Mouse (Mus musculus) embryonic facial prominence, embryonic 11.5 days (tissue): Measurements from ENCODE around the gene Tcaim. TPM values are rescaled to one million over a fixed set of nuclear protein-coding genes. Genes with fewer than 3 reads are reported as not detected.

ENCODE experiments used
- ATAC-seq: fragments of 200-750 bp; cut with Nextera tagmentation; replicated peaks from 2 replicates; pipeline ENCODE4 v1.8.0; 2017; ENCODE audit warnings: low read depth; ENCODE audit not compliant: insufficient number of reproducible peaks, low FRiP score, low TSS enrichment
- DNase-seq: peaks from one replicate; pipeline ENCODE4 v3.0.0-alpha.2; 2015; ENCODE audit warnings: low spot score
- H3K27ac ChIP-seq: fragments of 300-500 bp; sonication (generic); replicated peaks from 2 replicates; pipeline ENCODE4 v1.5.1; 2014; ENCODE audit warnings: mild to moderate bottlenecking, low read depth, low read length, control low read depth
- H3K27me3 ChIP-seq: fragments of 300-500 bp; sonication (generic); 2 replicates; pipeline ENCODE4 v1.6.1; 2014; ENCODE audit warnings: mild to moderate bottlenecking, low read length, moderate library complexity, mixed read lengths; ENCODE audit not compliant: control insufficient read depth, insufficient read depth
- H3K36me3 ChIP-seq: fragments of 300-500 bp; sonication (generic); replicated peaks from 2 replicates; pipeline ENCODE4 v1.6.1; 2014; ENCODE audit warnings: low read depth, mild to moderate bottlenecking, low read length, moderate library complexity, mixed read lengths; ENCODE audit not compliant: control insufficient read depth, insufficient read depth
- H3K4me1 ChIP-seq: fragments of 300-500 bp; sonication (generic); 2 replicates; pipeline ENCODE4 v1.6.1; 2014; ENCODE audit warnings: low read length, mixed read lengths; ENCODE audit not compliant: control insufficient read depth, insufficient read depth
- H3K4me2 ChIP-seq: fragments of 300-500 bp; sonication (generic); 2 replicates; pipeline ENCODE4 v1.6.1; 2014; ENCODE audit warnings: low read depth, mild to moderate bottlenecking, control low read depth, low read length, moderate library complexity
- H3K4me3 ChIP-seq: fragments of 300-500 bp; sonication (generic); 2 replicates; pipeline ENCODE4 v1.5.1; 2014; ENCODE audit warnings: low read depth, low read length, control low read depth
- H3K9ac ChIP-seq: fragments of 300-500 bp; sonication (generic); replicated peaks from 2 replicates; pipeline ENCODE4 v1.6.1; 2014; ENCODE audit warnings: mild to moderate bottlenecking, control low read depth, low read length
- H3K9me3 ChIP-seq: fragments of 300-500 bp; sonication (generic); replicated peaks from 2 replicates; pipeline ENCODE4 v1.6.1; 2016; ENCODE audit warnings: mild to moderate bottlenecking, low read length, inconsistent platforms, mixed read lengths; ENCODE audit not compliant: control insufficient read depth
- WGBS: fragments of 180-500 bp; shearing (Covaris S2); extraction: QIAGEN DNeasy Blood & Tissue Kit; methylation state at CpG from one replicate; pipeline ENCODE4 v1.1.7; 2014; 5-methylcytosine and 5-hydroxymethylcytosine counted together
- polyA plus RNA-seq: library from polyadenylated mRNA; unstranded; fragments of >200 nt; fragmentation: Nextera tagmentation; extraction: Ambion mirVana; gene quantifications from 2 replicates; pipeline ENCODE4 v1.2.1, GENCODE M21; 2014

Gene Tcaim
- 4.9 and 5.8 TPM in 2 replicates for polyA plus RNA-seq

DNA sequence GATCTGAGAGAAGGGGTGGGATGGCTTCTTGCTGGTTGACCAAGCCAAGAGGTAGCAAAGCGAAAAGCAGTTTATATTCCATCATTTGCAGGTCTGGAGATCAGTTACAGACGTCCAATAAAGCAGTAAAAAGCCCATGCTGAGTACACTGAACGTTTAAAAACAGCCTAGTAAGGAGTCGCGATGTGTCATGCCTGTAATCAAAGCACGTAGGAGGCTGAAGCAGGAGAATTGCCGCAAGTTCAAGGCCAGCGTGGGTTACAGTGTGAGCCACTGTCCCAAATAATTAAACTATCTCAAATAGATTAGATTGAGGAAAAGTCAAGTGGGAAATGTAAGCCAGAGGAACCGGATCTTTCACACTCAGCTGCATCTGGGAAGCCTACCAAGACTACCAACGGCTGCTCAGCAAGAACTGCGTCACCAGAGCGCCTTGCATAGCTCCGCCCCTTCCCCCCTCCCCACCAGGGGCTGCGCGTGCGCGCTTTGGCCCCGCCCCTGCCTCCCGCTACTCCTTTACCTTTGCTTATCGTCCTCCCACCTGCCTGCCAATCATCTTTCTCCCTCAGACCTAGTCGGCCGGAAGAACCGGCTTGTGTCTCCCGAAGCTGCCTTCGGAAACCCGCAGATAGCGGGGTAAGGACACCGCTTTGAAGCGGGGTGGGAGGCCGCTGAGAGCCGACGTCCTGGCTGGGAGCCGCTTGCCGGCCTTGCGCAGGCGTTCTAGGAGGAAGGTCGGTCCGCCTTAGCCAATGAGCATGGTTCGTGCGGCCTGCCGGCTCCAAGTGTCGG lies at the start of gene Tcaim:
Tcaim (plus strand) TSS at position 487 of the 792 bp plus-strand sequence.
- WGBS = 7% methylated on average over 42 of the region's 42 CpGs
- no peaks in the 10 kb centered on the region for H3K36me3 ChIP-seq

DNA sequence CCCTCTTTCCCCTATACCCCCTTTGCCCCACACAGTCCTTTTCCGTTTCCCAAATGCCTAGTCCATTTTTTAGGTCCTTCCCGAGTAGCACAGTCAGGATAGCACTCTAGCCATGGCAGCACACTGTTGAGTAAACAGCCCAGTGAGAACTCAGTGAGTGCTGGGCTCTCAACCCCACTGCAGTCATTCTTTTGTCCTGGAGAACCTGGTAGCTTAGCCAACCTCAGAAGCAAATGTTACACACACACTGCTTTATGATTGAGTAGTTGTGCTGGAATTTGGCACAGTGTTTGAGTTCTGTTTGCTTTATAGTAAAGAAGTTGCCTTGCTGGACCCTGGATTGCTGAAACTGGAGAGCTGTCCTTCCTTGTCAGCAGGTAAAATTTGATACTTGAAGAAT lies 47.7 kb upstream of the Tcaim start:
- H3K27ac ChIP-seq = no peak overlapping the region
- no peak overlapping the region for H3K4me3 ChIP-seq
- no peaks in the 10 kb centered on the region for H3K4me1 ChIP-seq
- no peak for ATAC-seq
- no peaks in the 10 kb centered on the region for H3K36me3 ChIP-seq
- H3K27me3 ChIP-seq = no peaks in the 10 kb centered on the region
- H3K4me2 ChIP-seq = no peak overlapping the region
- no peaks in the 10 kb centered on the region for H3K9me3 ChIP-seq
- no peak for DNase-seq
- 42% methylated on average over 2 of the region's 2 CpGs for WGBS
- no peak overlapping the region for H3K9ac ChIP-seq

More for the DNA sequence above, at the start of gene Tcaim:
- Histone ChIP-seq H3K4me3 (peak within 1 kb of the TSS; percentile 67), H3K9me3 (no peaks in the 10 kb centered on the region), H3K27ac (peak within 1 kb of the TSS; percentile 79), H3K4me1 (no peaks in the 10 kb centered on the region), H3K4me2 (peak within 1 kb of the TSS; percentile 87), H3K27me3 (no peaks in the 10 kb centered on the region), H3K9ac (peak within 1 kb of the TSS; percentile 73)
- peak; percentile 93 for DNase-seq
- ATAC-seq = peak; percentile 97

DNA sequence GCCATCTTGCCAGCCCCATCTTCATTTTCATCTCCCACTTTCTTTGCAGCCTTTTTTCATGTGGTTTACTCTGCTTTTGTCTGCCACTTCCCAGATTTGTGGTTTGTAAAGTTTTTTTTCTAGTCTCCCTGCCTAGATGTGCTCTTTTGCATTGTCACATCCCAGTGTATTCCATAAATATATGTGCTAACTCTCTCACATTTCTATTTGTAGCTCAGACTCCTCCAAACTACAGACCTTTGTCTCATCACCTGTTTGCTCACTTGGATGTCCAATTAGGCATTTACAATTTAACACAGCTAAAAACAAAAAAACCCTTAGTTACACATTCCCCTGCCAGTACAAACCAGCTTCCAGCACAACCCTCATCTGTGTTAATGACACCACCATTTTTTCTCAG lies 45.2 kb upstream of the Tcaim start:
- ATAC-seq = no peak
- Histone ChIP-seq H3K4me1 (no peaks in the 10 kb centered on the region), H3K9ac (no peak overlapping the region), H3K27me3 (no peaks in the 10 kb centered on the region), H3K4me2 (no peak overlapping the region), H3K9me3 (no peaks in the 10 kb centered on the region), H3K36me3 (no peaks in the 10 kb centered on the region), H3K4me3 (no peak overlapping the region), H3K27ac (no peak overlapping the region)
- DNase-seq = no peak

DNA sequence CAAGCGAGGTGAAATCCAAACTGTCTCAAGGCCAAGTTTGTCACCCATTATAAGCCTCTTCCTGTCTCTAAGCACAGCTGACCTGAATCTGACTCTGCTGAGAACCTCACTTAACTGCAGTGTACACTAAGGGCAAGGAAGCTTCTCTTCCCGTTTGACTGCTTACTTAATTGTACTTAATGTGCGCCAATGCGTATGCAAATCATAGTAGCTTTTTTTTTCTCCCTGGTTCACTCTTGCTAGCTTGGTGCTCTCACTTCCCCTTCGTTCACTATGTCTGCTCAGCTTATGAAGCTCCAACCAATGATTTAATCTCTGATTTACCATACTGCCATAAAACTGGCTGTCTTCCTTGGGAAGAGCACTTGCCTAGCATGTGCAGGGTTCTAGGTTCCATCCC lies 20.1 kb upstream of the Tcaim start:
- WGBS = 75% methylated on average over 5 of the region's 5 CpGs
- DNase-seq = no peak
- ATAC-seq = no peak

DNA sequence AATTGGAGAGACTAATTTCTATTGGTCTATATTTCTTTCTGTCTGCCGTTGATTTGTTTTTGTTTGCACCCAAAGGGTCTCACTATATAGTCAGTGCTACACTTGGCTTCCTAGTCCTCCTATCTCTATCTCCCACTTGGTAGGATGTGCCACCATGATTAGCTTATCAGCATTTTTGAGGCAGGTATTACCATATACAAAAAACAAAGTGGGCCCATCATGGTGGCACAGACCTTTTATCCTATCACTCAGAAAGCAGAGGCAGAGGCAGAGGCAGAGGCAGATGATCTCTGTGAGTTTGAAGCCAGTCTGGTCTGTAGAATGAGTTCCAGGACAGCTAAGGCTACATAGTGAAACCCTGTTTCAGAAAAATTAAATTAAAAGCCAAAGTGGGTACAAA lies 18.8 kb upstream of the Tcaim start:
- 94% methylated on average over 1 of the region's 1 CpGs for WGBS

More for the DNA sequence above, 20.1 kb upstream of the Tcaim start:
- Histone ChIP-seq H3K36me3 (no peaks in the 10 kb centered on the region), H3K4me2 (no peak overlapping the region), H3K27me3 (no peaks in the 10 kb centered on the region), H3K9ac (no peak overlapping the region), H3K9me3 (no peaks in the 10 kb centered on the region), H3K4me1 (no peaks in the 10 kb centered on the region), H3K4me3 (no peak overlapping the region), H3K27ac (no peak overlapping the region)

DNA sequence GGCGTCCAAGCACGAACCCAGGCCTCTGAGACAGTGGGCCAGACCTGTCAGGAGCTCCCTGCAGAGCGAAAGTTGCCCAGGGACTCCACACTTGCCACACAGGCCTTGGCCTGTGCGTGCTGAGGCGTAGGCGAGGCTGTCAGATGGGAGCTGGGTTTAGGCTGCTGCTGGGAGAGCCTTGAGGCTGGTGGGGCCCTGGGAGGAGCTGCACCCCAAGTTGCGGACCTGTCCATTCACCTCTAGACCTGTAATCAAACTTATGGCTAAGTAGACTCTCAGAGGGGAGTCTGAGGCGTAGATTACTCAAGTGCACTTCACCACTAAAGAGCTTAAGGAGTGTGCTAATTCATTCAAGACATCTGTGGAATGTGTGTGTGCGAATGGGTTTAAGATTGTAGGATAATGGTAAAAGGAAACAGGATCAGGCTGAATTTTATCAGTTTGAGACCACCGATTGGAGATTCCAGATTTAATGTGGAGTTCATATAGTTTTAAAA lies 554 bp downstream of the Tcaim start:
- H3K9ac ChIP-seq = peak overlapping the region; percentile 73
- H3K4me3 ChIP-seq = peak overlapping the region; percentile 67
- DNase-seq = no peak
- no peak for ATAC-seq
- peak overlapping the region; percentile 87 for H3K4me2 ChIP-seq
- peak overlapping the region; percentile 79 for H3K27ac ChIP-seq
- H3K27me3 ChIP-seq = no peaks in the 10 kb centered on the region
- H3K9me3 ChIP-seq = no peaks in the 10 kb centered on the region
- 9% methylated on average over 10 of the region's 10 CpGs for WGBS
- no peaks in the 10 kb centered on the region for H3K4me1 ChIP-seq
- H3K36me3 ChIP-seq = no peaks in the 10 kb centered on the region

More for the DNA sequence above, 18.8 kb upstream of the Tcaim start:
- no peaks in the 10 kb centered on the region for H3K4me1 ChIP-seq
- H3K4me2 ChIP-seq = no peak overlapping the region
- H3K27ac ChIP-seq = no peak overlapping the region
- no peak overlapping the region for H3K4me3 ChIP-seq
- no peaks in the 10 kb centered on the region for H3K27me3 ChIP-seq
- no peak for ATAC-seq
- H3K36me3 ChIP-seq = no peaks in the 10 kb centered on the region
- no peak overlapping the region for H3K9ac ChIP-seq
- DNase-seq = no peak
- no peaks in the 10 kb centered on the region for H3K9me3 ChIP-seq

DNA sequence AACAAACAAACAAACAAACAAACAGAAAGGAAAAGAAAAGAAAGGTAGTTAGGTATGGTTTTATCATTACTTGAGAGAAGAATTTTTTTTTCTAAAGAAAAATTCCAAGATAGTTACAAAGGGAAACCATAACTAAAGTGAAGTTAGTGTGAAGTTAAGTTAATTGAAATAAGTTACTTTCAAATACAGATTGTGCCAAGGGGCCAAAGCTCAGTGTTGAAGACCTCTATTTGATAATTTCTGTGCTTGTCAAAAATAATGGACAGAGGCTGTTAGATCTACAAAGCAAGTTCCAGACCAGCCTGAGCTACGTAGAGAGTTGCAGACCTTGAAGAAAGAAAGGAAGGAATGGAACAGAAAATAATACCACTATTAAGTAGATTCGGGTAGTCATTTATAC lies 1.8 kb downstream of the Tcaim start:
- WGBS = 88% methylated on average over 2 of the region's 2 CpGs
- Histone ChIP-seq H3K9me3 (no peaks in the 10 kb centered on the region), H3K4me3 (no peak overlapping the region), H3K27me3 (no peaks in the 10 kb centered on the region), H3K4me2 (no peak overlapping the region), H3K27ac (no peak overlapping the region), H3K4me1 (no peaks in the 10 kb centered on the region), H3K36me3 (no peaks in the 10 kb centered on the region), H3K9ac (no peak overlapping the region)
- ATAC-seq (no peak), DNase-seq (no peak)

DNA sequence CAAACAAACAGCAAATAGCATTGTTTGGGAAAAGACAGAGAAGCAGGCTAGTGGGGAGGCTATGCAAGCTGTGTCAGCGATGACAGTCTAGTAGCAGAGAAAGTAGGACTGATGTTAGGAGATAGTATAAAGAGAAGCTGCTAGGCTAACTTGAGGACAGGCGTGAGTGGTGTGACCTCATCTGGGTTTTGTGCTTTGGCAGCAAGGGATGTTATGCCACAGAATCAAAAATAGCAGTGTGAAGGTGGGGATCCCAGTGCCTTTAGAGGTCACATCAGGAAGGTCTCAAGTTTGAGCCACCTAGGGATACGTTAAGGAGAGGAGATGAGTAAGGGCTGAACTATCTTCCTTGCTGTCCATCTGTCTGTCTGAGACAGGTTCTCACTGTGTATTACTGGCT lies 4.9 kb downstream of the Tcaim start:
- DNase-seq (no peak), ATAC-seq (no peak)
- Histone ChIP-seq H3K27ac (no peak overlapping the region), H3K9me3 (no peaks in the 10 kb centered on the region), H3K4me3 (no peak overlapping the region), H3K4me2 (no peak overlapping the region), H3K9ac (no peak overlapping the region), H3K36me3 (no peaks in the 10 kb centered on the region), H3K4me1 (no peaks in the 10 kb centered on the region), H3K27me3 (no peaks in the 10 kb centered on the region)
- WGBS = 92% methylated on average over 3 of the region's 3 CpGs
